Mouse (Mus musculus): Measurements from ENCODE around the gene Podn. TPM values are rescaled to one million over a fixed set of nuclear protein-coding genes. Genes with fewer than 3 reads are reported as not detected.

The Podn gene
- polyA plus RNA-seq, 1 experiment: 48.5 TPM

DNA sequence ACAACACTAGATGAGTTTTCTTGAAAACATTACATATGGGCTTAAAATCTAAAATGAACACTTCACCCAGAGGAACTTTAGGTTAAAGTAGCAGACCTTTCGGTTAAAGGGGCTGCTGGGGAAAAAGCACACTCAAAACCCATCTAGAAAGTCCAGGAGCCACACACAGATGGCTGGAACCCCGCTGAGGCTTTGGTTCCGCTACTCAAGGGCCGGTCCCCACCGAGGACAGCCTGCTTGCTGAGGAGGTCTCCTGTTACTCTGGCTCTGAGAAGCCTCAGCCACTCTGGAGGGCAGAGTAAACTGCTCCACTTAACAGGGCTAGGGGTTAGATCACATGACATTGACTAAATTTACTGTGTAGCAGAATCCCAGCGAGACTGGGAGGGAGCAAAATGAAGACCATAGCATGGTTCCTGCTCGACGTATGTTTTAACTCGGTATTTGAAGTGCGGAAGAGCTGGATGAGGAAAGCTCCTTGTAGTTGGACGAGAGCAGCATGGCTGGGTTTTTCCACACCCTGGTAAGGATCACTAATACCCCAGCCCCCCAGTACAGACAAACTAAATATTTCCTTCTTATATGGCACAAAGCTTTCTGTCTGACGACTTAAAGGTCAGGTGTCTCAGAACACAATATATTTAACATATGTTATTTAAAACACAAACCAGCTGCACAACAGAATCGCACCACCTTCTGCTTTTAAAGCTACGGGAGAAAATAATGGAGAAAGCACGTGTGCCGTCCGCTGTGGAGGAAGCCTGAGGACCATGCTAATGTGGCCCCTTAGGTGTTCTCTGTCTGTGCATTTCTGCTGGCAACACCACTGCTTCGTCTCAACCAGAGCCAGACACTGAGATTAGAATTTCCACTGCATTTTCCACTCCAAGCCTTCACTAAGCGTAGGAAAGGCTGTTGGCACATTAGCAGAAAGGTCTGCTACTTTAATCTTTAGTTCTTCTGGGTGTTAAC, 50.8 kb downstream of the Podn start:
- DNase-seq (ENCODE audit: low read depth): no peak

GRCm38 (mm10) chr4:108037027-108037426, 59.2 kb downstream of the Podn start:
- DNase-seq (ENCODE audit: low read depth): no peak

DNA sequence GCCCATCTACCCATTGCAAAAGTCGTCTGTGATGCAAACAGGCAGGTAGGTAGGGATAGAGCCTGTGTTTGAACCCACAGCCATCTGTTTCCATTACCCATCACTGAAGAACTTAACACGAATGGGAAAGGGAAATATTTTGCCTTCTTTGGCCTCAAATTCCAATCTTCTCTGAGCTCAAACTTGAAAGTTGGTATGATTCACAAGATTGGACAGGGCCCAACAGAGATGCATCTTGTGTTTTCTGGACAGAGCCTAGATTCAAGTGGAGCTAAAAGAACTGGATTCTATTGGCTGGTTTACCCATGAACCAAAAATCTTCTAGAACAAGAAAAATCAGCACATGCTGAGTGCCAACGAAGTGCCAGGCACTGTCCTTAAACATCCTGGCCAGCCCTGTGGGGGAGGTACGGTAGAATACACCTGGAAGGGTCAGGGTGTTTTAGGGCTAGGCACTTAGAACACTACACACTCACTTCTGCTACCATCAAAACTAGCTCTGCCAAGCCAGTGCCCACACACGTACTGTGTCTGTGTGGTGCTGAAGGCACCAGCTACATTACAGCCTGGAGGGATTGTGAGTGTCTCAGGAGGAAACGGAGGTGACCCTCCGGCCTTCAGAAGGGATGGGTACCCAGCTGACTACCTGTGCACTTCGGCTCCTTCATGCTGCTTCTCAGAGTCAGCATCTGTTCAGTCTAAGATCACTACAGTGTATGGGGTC, 63.0 kb downstream of the Podn start:
- DNase-seq (ENCODE audit: low read depth): no peak

- peak; percentile 75 for DNase-seq (ENCODE audit: low read depth)
These were observed 63.8 kb downstream of the Podn start for GRCm38 (mm10) chr4:108032352-108032849.

- DNase-seq (ENCODE audit: low read depth): no peak
These were observed 64.5 kb downstream of the Podn start for GRCm38 (mm10) chr4:108031502-108032351.

DNA sequence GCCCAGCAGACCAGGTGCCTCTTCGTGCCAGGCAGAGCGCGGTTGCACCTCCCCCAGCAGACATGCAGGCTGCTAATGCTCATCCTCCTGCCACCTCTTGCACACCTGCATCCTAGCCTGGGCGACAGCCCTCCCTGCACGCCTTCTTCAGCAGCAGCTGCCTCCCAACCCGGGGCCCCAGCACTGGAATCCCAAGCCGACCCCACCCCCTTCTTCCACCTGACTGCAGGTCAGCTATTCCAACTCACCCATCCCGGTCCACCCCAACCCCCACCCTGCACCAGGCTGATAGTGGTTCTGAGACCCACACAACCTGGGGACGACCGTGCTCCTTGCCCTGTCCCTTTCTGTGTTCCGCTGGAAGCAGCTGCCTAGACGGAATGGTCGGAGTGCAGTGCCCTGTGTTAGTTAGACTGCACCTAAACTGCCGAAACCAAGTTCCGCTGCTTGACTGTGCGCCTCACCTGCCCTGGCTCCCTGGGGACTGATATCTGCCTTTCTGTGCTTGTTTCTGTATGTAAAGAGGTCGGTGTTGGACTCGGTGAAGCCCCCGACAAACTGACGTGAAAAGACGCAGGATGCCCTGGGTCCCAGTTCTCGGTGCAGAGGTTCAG, 65.2 kb downstream of the Podn start:
- no peak for DNase-seq (ENCODE audit: low read depth)

DNA sequence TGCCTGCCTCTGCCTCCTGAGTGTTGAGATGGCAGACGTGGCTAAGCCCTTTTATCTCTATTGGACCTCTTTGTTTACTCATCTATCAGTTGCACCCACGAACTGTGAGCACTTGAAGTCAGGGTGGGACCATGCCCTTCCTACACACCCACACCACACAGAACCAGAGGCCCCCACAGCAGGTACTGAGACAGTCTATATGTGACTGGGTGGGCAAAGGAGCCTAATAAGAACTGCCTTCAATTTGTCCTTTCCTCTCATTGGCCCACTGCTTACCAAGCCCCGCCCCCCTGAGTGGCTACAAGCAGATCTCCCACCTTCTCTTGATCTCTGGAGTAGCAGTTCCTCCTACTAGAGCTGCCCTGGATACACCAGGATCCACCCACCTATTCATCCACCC, 70.1 kb downstream of the Podn start:
- DNase-seq (ENCODE audit: low read depth): no peak

DNA sequence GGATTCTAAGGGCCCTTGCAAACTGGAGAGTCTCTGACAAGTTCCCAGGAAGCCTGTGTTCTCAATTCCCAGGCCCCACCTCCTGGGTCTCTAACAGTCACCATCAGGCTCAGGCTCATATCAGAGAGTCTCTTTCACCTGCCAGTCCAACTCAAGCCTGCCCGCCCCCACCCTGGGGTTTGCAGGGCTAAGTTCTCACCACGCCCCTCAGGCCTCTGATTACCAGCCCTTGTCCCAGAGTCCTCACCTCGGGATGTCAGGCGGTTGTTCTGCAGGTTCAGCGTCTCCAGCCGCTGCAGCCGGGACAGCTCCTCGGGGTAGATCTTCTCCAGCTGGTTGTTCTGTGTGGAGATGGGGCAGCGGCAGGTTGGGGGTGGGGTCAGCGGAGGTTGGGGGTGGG, 71.0 kb downstream of the Podn start:
- DNase-seq (ENCODE audit: low read depth): no peak

- no peak for DNase-seq (ENCODE audit: low read depth)
These were observed 71.6 kb downstream of the Podn start for GRCm38 (mm10) chr4:108024641-108025040.

- DNase-seq (ENCODE audit: low read depth): no peak
These were observed 73.1 kb downstream of the Podn start for GRCm38 (mm10) chr4:108023186-108023585.

DNA sequence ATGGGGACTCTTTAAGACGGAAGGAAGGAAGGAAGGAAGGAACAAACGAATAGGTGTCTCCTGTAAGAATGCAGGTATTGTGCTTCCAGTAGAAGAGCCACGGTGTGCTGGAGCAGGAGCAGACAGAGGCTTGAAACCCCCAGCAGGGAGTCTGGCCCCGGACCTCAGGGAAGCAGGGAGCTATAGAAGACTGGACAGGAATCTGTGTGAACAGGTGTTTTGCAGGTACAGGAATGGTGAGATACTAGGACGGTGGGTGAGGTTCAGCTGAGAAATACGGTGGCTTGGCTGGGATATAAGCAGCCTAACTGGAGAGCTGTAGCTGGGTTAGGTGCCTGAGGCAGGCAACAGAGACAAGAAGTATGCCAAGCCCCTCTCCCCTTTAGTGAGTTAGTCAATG, 76.1 kb downstream of the Podn start:
- DNase-seq (ENCODE audit: low read depth): no peak

GRCm38 (mm10) chr4:108018961-108019921, 77.0 kb downstream of the Podn start:
- no peak for DNase-seq (ENCODE audit: low read depth)

DNA sequence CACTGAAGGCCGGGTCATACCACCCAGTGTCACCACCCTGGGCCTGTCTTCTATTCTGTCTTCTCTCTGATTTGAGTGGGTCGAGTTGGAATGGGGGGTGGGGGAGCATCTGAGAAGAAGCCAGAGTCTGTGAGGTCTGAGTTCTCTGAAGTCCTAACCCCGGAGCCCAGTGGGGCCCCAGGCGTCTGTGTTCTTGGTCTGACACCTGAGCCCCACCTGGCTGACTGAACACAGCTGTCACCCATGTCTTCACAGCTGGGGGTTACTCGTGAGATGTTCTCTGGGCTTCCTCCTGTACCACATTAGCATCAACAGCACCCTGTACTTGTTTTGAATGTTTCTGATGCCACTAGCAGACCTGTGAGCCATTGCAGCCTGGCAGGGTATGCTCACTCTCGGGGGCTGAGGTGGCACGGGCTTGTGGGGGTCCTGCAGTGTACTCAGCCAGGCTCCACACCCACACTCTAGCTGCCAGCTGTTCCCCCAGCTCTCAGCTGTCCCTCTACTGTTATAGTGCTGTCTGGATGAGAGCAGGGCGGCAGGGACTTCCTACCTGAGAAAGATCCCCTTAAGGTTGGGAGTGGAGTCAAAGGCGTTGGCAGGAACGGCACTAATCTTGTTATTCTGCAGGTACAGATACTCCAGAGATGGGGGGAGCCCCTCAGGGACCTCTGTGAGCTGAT, 77.9 kb downstream of the Podn start:
- no peak for DNase-seq (ENCODE audit: low read depth)

GRCm38 (mm10) chr4:108017839-108018238, 78.4 kb downstream of the Podn start:
- no peak for DNase-seq (ENCODE audit: low read depth)

GRCm38 (mm10) chr4:108016321-108016720, 79.9 kb downstream of the Podn start:
- DNase-seq (ENCODE audit: low read depth): no peak

DNA sequence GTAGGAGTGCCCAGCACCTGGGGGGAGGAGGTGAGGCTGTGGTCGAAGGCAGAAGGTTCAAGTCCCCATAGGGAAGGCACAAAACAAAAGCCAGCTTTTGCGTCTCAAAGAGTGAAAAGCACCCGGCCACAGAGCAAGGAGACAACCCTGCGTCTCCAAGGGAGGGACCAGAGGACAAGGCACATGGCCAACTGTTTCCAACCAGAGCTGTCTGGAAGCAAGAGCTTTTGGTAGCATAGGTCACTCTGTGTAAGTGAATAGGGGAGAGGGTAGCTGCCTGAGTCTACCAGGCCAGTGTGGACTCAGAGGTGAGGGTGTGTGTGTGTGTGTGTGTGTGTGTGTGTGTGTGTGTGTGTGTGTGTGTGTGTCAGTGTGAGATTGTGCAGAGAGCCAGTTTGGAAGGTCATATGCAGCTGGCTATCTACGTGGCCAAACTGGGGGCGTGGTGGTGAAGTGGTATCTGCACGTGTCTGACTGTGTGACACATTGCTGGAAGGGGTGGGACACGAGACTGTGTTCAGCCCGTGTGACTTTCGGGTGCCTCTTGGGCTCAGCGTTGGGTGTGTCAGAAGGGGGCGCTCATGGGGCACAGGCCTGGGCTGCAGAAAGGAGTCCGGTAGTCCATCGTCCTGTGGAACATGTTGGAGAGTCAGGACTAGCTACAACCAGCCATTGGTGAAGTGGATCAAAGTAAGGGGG, 81.0 kb downstream of the Podn start:
- no peak for DNase-seq (ENCODE audit: low read depth)

GRCm38 (mm10) chr4:108014466-108014865, 81.8 kb downstream of the Podn start:
- no peak for DNase-seq (ENCODE audit: low read depth)

DNA sequence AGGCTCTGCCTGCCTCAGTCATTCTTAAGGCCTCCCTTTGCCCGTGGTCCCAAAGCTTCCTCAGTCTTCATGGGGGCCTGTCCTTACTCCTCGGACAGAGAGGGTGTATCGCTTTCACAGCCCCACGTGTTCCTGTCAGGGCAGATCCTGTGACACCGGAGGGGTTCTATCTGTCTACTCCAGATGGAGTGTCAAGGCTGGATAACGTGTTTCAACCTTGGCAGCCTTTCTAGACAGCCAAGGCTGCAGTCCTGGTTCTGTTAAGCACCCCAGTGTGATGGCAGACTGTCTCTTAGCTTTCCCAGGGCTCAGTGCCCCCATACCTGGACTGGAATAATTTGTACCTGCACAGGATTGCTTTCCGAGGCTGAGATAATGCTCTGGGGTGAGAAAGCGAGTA, 87.7 kb downstream of the Podn start:
- no peak for DNase-seq (ENCODE audit: low read depth)

- no peak for DNase-seq (ENCODE audit: low read depth)
These were observed 88.6 kb downstream of the Podn start for GRCm38 (mm10) chr4:108007532-108008103.

All from gonadal fat pad, adult 2 months (tissue).